Mouse (Mus musculus) embryonic facial prominence, embryonic 13.5 days (tissue): ENCODE results near the gene Cnr2. TPM values are rescaled to one million over a fixed set of nuclear protein-coding genes. Genes with fewer than 3 reads are reported as not detected.

ENCODE experiments used
- ATAC-seq: fragments of 200-750 bp; cut with Nextera tagmentation; 2 replicates; pipeline ENCODE4 v1.8.0; 2017; ENCODE audit warnings: low read depth; ENCODE audit not compliant: insufficient number of reproducible peaks, insufficient read depth, low FRiP score, low TSS enrichment
- H3K27ac ChIP-seq: fragments of 300-500 bp; sonication (generic); 2 replicates; pipeline ENCODE4 v1.5.1; 2015; ENCODE audit warnings: moderate library complexity, mild to moderate bottlenecking, inconsistent platforms
- H3K27me3 ChIP-seq: fragments of 300-500 bp; sonication (generic); 2 replicates; pipeline ENCODE4 v1.6.1; 2015; ENCODE audit warnings: mild to moderate bottlenecking, inconsistent platforms
- H3K36me3 ChIP-seq: fragments of 300-500 bp; sonication (generic); 2 replicates; pipeline ENCODE4 v1.6.1; 2015; ENCODE audit warnings: mild to moderate bottlenecking, inconsistent platforms
- H3K4me1 ChIP-seq: fragments of 300-500 bp; sonication (generic); 2 replicates; pipeline ENCODE4 v1.6.1; 2015; ENCODE audit warnings: inconsistent platforms
- H3K4me2 ChIP-seq: fragments of 300-500 bp; sonication (generic); 2 replicates; pipeline ENCODE4 v1.6.1; 2015; ENCODE audit warnings: moderate library complexity, mild to moderate bottlenecking, inconsistent platforms
- H3K4me3 ChIP-seq: fragments of 300-500 bp; sonication (generic); 2 replicates; pipeline ENCODE4 v1.5.1; 2015; ENCODE audit warnings: mild to moderate bottlenecking, inconsistent platforms
- H3K9ac ChIP-seq: fragments of 300-500 bp; sonication (generic); 2 replicates; pipeline ENCODE4 v1.6.1; 2015; ENCODE audit warnings: mild to moderate bottlenecking, inconsistent platforms
- H3K9me3 ChIP-seq: fragments of 300-500 bp; sonication (generic); 2 replicates; pipeline ENCODE4 v1.6.1; 2016; ENCODE audit warnings: inconsistent platforms
- WGBS: fragments of 180-500 bp; shearing (Covaris S2); methylation state at CpG from one replicate; pipeline ENCODE4 v1.1.7; 2015; ENCODE audit warnings: mixed read lengths; 5-methylcytosine and 5-hydroxymethylcytosine counted together
- polyA plus RNA-seq: library from polyadenylated mRNA; unstranded; fragments of >200 nt; fragmentation: Nextera tagmentation; extraction: Ambion mirVana; gene quantifications from 2 replicates; pipeline ENCODE4 v1.2.1, GENCODE M21; 2015

The Cnr2 gene
- 0.51 and 0.55 TPM in 2 replicates for polyA plus RNA-seq

GRCm38 (mm10) chr4:135895071-135895571 lies at the start of gene Cnr2:
Gene Cnr2, plus strand, starts transcription at chr4:135895394.
- no peak for ATAC-seq
- WGBS, result 58% methylated on average over 8 of the region's 8 CpGs
- Histone ChIP-seq H3K9me3 (no peaks in the 10 kb centered on the region), H3K4me2 (no peak within 1 kb of the TSS), H3K27me3 (no peaks in the 10 kb centered on the region), H3K9ac (no peak within 1 kb of the TSS), H3K27ac (no peak within 1 kb of the TSS), H3K4me3 (no peak within 1 kb of the TSS), H3K36me3 (no peaks in the 10 kb centered on the region), H3K4me1 (peaks cover 4% of the 10 kb centered on the region; the same call in 1 of the 2 replicates)

- Histone ChIP-seq H3K4me2 (no peak overlapping the region), H3K4me3 (no peak overlapping the region), H3K36me3 (no peaks in the 10 kb centered on the region), H3K9ac (no peak overlapping the region), H3K27me3 (no peaks in the 10 kb centered on the region), H3K27ac (no peak overlapping the region), H3K9me3 (no peaks in the 10 kb centered on the region; the same call in 1 of the 2 replicates), H3K4me1 (peaks cover 11% of the 10 kb centered on the region)
- ATAC-seq, result no peak
- 57% methylated on average over 5 of the region's 5 CpGs for whole genome bisulfite sequencing
Observed at GRCm38 (mm10) chr4:135847581-135847980, 47.6 kb upstream of the Cnr2 start.

- H3K9ac ChIP-seq, result peak overlapping the region; percentile 37; the same call in 1 of the 2 replicates
- WGBS, result 22% methylated on average over 13 of the region's 13 CpGs
- no peaks in the 10 kb centered on the region for H3K27me3 ChIP-seq
- ATAC-seq, result no peak
- H3K36me3 ChIP-seq, result no peaks in the 10 kb centered on the region
- peaks cover 24% of the 10 kb centered on the region for H3K4me1 ChIP-seq
- peak overlapping the region; percentile 58 for H3K27ac ChIP-seq
- peak overlapping the region; percentile 33 for H3K4me2 ChIP-seq
- H3K9me3 ChIP-seq, result no peaks in the 10 kb centered on the region
- no peak overlapping the region for H3K4me3 ChIP-seq
Observed at GRCm38 (mm10) chr4:135850411-135851095, 44.6 kb upstream of the Cnr2 start.

- WGBS, result 86% methylated on average over 9 of the region's 9 CpGs
Observed at GRCm38 (mm10) chr4:135851942-135852341, 43.3 kb upstream of the Cnr2 start.

GRCm38 (mm10) chr4:135853987-135854546 lies 41.1 kb upstream of the Cnr2 start:
- Histone ChIP-seq H3K9me3 (no peaks in the 10 kb centered on the region), H3K36me3 (no peaks in the 10 kb centered on the region), H3K27ac (peak overlapping the region; percentile 100), H3K4me1 (peaks cover 37% of the 10 kb centered on the region), H3K4me2 (no peak overlapping the region), H3K9ac (no peak overlapping the region), H3K4me3 (no peak overlapping the region), H3K27me3 (no peaks in the 10 kb centered on the region)
- 83% methylated on average over 14 of the region's 14 CpGs for WGBS
- ATAC-seq, result no peak

More at GRCm38 (mm10) chr4:135851942-135852341, 43.3 kb upstream of the Cnr2 start:
- H3K27me3 ChIP-seq, result no peaks in the 10 kb centered on the region
- no peak overlapping the region for H3K9ac ChIP-seq
- ATAC-seq, result no peak
- H3K4me2 ChIP-seq, result no peak overlapping the region
- H3K9me3 ChIP-seq, result no peaks in the 10 kb centered on the region
- no peak overlapping the region for H3K4me3 ChIP-seq
- H3K27ac ChIP-seq, result no peak overlapping the region
- peaks cover 24% of the 10 kb centered on the region for H3K4me1 ChIP-seq
- no peaks in the 10 kb centered on the region for H3K36me3 ChIP-seq

GRCm38 (mm10) chr4:135854630-135855029 lies 40.6 kb upstream of the Cnr2 start:
- ATAC-seq, result no peak
- H3K36me3 ChIP-seq, result peaks cover 3% of the 10 kb centered on the region; the same call in 1 of the 2 replicates
- peak overlapping the region; percentile 92 for H3K4me3 ChIP-seq
- peak overlapping the region; percentile 100 for H3K27ac ChIP-seq
- peak overlapping the region; percentile 98 for H3K9ac ChIP-seq
- peaks cover 42% of the 10 kb centered on the region for H3K4me1 ChIP-seq
- H3K9me3 ChIP-seq, result no peaks in the 10 kb centered on the region
- peak overlapping the region; percentile 80 for H3K4me2 ChIP-seq
- WGBS, result 76% methylated on average over 11 of the region's 11 CpGs
- H3K27me3 ChIP-seq, result no peaks in the 10 kb centered on the region

- no peaks in the 10 kb centered on the region for H3K27me3 ChIP-seq
- WGBS, result 7% methylated on average over 6 of the region's 6 CpGs
- H3K4me2 ChIP-seq, result peak overlapping the region; percentile 80
- peaks cover 44% of the 10 kb centered on the region for H3K4me1 ChIP-seq
- H3K36me3 ChIP-seq, result peaks cover 4% of the 10 kb centered on the region; the same call in 1 of the 2 replicates
- peak overlapping the region; percentile 98 for H3K9ac ChIP-seq
- H3K9me3 ChIP-seq, result no peaks in the 10 kb centered on the region
- peak overlapping the region; percentile 92 for H3K4me3 ChIP-seq
- H3K27ac ChIP-seq, result peak overlapping the region; percentile 100
- ATAC-seq, result no peak
Observed at GRCm38 (mm10) chr4:135855080-135855479, 40.1 kb upstream of the Cnr2 start.

GRCm38 (mm10) chr4:135855536-135856222 lies 39.5 kb upstream of the Cnr2 start, which contains the start of gene Srsf10:
Gene Srsf10, plus strand, starts transcription at chr4:135855747.
- H3K27ac ChIP-seq, result peak within 1 kb of the TSS; percentile 100
- peak within 1 kb of the TSS; percentile 92 for H3K4me3 ChIP-seq
- H3K36me3 ChIP-seq, result peaks cover 4% of the 10 kb centered on the region; the same call in 1 of the 2 replicates
- H3K4me2 ChIP-seq, result peak within 1 kb of the TSS; percentile 80
- H3K9me3 ChIP-seq, result no peaks in the 10 kb centered on the region
- H3K4me1 ChIP-seq, result peaks cover 43% of the 10 kb centered on the region
- H3K9ac ChIP-seq, result peak within 1 kb of the TSS; percentile 98
- H3K27me3 ChIP-seq, result no peaks in the 10 kb centered on the region
- WGBS, result under 1% methylated on average over 67 of the region's 67 CpGs
- ATAC-seq, result peak; percentile 94

- Histone ChIP-seq H3K36me3 (peaks cover 4% of the 10 kb centered on the region; the same call in 1 of the 2 replicates), H3K9me3 (no peaks in the 10 kb centered on the region), H3K27me3 (no peaks in the 10 kb centered on the region), H3K27ac (peak overlapping the region; percentile 100), H3K4me3 (peak overlapping the region; percentile 92), H3K4me2 (peak overlapping the region; percentile 80), H3K4me1 (peaks cover 44% of the 10 kb centered on the region), H3K9ac (peak overlapping the region; percentile 98)
- WGBS, result under 1% methylated on average over 84 of the region's 91 CpGs
- ATAC-seq, result peak; percentile 76
Observed at GRCm38 (mm10) chr4:135856223-135857091, 38.7 kb upstream of the Cnr2 start.

GRCm38 (mm10) chr4:135857597-135858186 lies 37.5 kb upstream of the Cnr2 start:
- H3K4me2 ChIP-seq, result peak overlapping the region; percentile 80

More at GRCm38 (mm10) chr4:135857597-135858186, 37.5 kb upstream of the Cnr2 start:
- Histone ChIP-seq H3K4me1 (peaks cover 44% of the 10 kb centered on the region), H3K9me3 (no peaks in the 10 kb centered on the region), H3K9ac (peak overlapping the region; percentile 98), H3K27me3 (no peaks in the 10 kb centered on the region), H3K27ac (peak overlapping the region; percentile 39; the same call in 1 of the 2 replicates), H3K36me3 (peaks cover 11% of the 10 kb centered on the region), H3K4me3 (peak overlapping the region; percentile 92)
- no peak for ATAC-seq
- 9% methylated on average over 7 of the region's 7 CpGs for WGBS
